In genomic region chr8:122960323-122960722, GRCm38 (mm10) we compare ENCODE assay signal across 30 mouse cellular contexts.
DNase-seq lines count a peak whose midpoint lies in the region; ATAC-seq and TF ChIP-seq lines count a peak whose summit lies in the region.
"Had no signal": no experiment of that assay in that cellular context is flagged by ENCODE, and none has a peak within 500 bp of the region (broad histone marks: within the 10 kb centered on the region; RNA-seq: fewer than 3 reads in every experiment).

No protein-coding gene starts in this region.

- no peak for TF ChIP-seq CTCF in layer of hippocampus, adult 2 months (conservative IDR thresholded peaks at IDR 0.05)
- no peak for TF ChIP-seq CTCF in MEL (IDR thresholded peaks at IDR 0.05 in 2 of 3, conservative IDR thresholded peaks at IDR 0.05 in 1 of 3; ENCODE audit: control insufficient read depth in 1 of 3, insufficient read depth in 1 of 3, low read depth in 2 of 3, low read length in 3 of 3, poor library complexity in 1 of 3, severe bottlenecking in 1 of 3)

- peak overlapping the region; percentile 39; the same call in 1 of the 2 replicates for H3K27ac ChIP-seq in layer of hippocampus, adult 2 months
- H3K27ac ChIP-seq in MEL (ENCODE audit: control insufficient read depth, low read depth, low read length) = peak overlapping the region; percentile 48
- H3K27ac ChIP-seq in liver, embryonic 15.5 days (replicated peaks) = 0 out of 2 replicates have a peak overlapping the region, but pooled peaks have one; percentile 41
- H3K27ac ChIP-seq: embryonic facial prominence, embryonic 10.5 days; embryonic facial prominence, embryonic 15.5 days; forebrain, embryonic 12.5 days; hindbrain, embryonic 10.5 days; limb, embryonic 10.5 days; limb, embryonic 15.5 days; macrophage; neural tube, embryonic 12.5 days had no signal

- H3K9ac ChIP-seq in MEL (ENCODE audit: control insufficient read depth, low read depth, low read length, poor library complexity, severe bottlenecking) = no peak overlapping the region
- no peak overlapping the region for H3K9ac ChIP-seq in liver, embryonic 15.5 days
- H3K9ac ChIP-seq: embryonic facial prominence, embryonic 15.5 days; forebrain, embryonic 12.5 days; forebrain, postnatal 0 days; limb, embryonic 15.5 days; neural tube, embryonic 12.5 days had no signal

- H3K4me2 ChIP-seq in liver, embryonic 15.5 days = no peak overlapping the region
- H3K4me2 ChIP-seq: embryonic facial prominence, embryonic 15.5 days; forebrain, embryonic 12.5 days; limb, embryonic 15.5 days; neural tube, embryonic 12.5 days had no signal

- ATAC-seq in liver, embryonic 15.5 days (ENCODE audit: insufficient read depth) = no peak
- ATAC-seq in CD4-positive, CD25-positive, alpha-beta regulatory T cell, adult 4 months = no peak
- ATAC-seq: activated CD4-positive, CD25-positive, alpha-beta regulatory T cell, adult 4 months; forebrain, postnatal 0 days; hindbrain, embryonic 16.5 days; midbrain, embryonic 16.5 days had no signal

- no peaks in the 10 kb centered on the region for H3K9me3 ChIP-seq in MEL (replicated peaks; ENCODE audit: insufficient read depth, low read length)
- H3K9me3 ChIP-seq in liver, embryonic 15.5 days (replicated peaks) = no peaks in the 10 kb centered on the region
- H3K9me3 ChIP-seq: embryonic facial prominence, embryonic 10.5 days; embryonic facial prominence, embryonic 15.5 days; forebrain, embryonic 12.5 days; hindbrain, embryonic 10.5 days; limb, embryonic 10.5 days; limb, embryonic 15.5 days; neural tube, embryonic 12.5 days had no signal

- WGBS in large intestine, adult 2 months = 26% methylated on average over 5 of the region's 5 CpGs
- 65% methylated on average over 5 of the region's 5 CpGs for WGBS in liver, embryonic 15.5 days (ENCODE audit: insufficient replicate concordance)

- H3K79me2 ChIP-seq in MEL (ENCODE audit: control insufficient read depth, insufficient read depth, low read length, poor library complexity) = peaks cover 81% of the 10 kb centered on the region

- peaks cover 7 to 70% of the 10 kb centered on the region in 2 experiments for H3K36me3 ChIP-seq in MEL (ENCODE audit: control insufficient read depth in 1 of 2, insufficient read depth in 2 of 2, low read length in 2 of 2)
- H3K36me3 ChIP-seq in liver, embryonic 15.5 days (replicated peaks) = no peaks in the 10 kb centered on the region
- H3K36me3 ChIP-seq: embryonic facial prominence, embryonic 15.5 days; forebrain, embryonic 12.5 days; neural tube, embryonic 12.5 days had no signal

- no peaks in the 10 kb centered on the region for H3K27me3 ChIP-seq in MEL (ENCODE audit: control insufficient read depth in 1 of 2, insufficient read depth in 2 of 2, low read length in 2 of 2)
- H3K27me3 ChIP-seq in liver, embryonic 15.5 days = no peaks in the 10 kb centered on the region
- H3K27me3 ChIP-seq: embryonic facial prominence, embryonic 15.5 days; forebrain, embryonic 12.5 days; limb, embryonic 15.5 days; neural tube, embryonic 12.5 days had no signal

- no peak for DNase-seq in layer of hippocampus, adult 2 months (ENCODE audit: low spot score in 2 of 2)
- no peak for DNase-seq in layer of hippocampus, adult 8-10 months (ENCODE audit: low spot score in 2 of 2)
- DNase-seq in MEL (ENCODE audit: low read depth, low spot score) = no peak
- peak; percentile 92 for DNase-seq in large intestine, adult 2 months (ENCODE audit: low read depth, low spot score)
- DNase-seq in thymus, postnatal 0 days (ENCODE audit: low spot score) = no peak
- no peak for DNase-seq in kidney, adult 9 months
- DNase-seq: adrenal gland, adult 2 months; cerebellum, adult 2 months; cerebellum, postnatal 14 days; forebrain, postnatal 0 days; gastrocnemius, postnatal 10 days; heart, postnatal 14 days; kidney, adult 18-20 months; layer of hippocampus, adult 9-11 months; right cerebral cortex, postnatal 4 days; thymus, adult 18-20 months; thymus, postnatal 36 days had no signal

- TF ChIP-seq POLR2A in MEL (IDR thresholded peaks at IDR 0.05; ENCODE audit: control insufficient read depth in 1 of 2, insufficient read depth in 1 of 2, low read depth in 1 of 2, low read length in 2 of 2, poor library complexity in 1 of 2) = no peak

- TF ChIP-seq RAD21 in MEL (IDR thresholded peaks at IDR 0.05; ENCODE audit: low read depth, low read length) = no peak

- no peak overlapping the region for H3K4me3 ChIP-seq in layer of hippocampus, adult 2 months
- H3K4me3 ChIP-seq in MEL (ENCODE audit: control insufficient read depth in 1 of 2, insufficient read depth in 1 of 2, low read depth in 2 of 2, low read length in 2 of 2) = no peak overlapping the region
- no peak overlapping the region for H3K4me3 ChIP-seq in liver, embryonic 15.5 days (replicated peaks)
- H3K4me3 ChIP-seq: embryonic facial prominence, embryonic 10.5 days; embryonic facial prominence, embryonic 15.5 days; forebrain, embryonic 12.5 days; hindbrain, embryonic 10.5 days; limb, embryonic 10.5 days; limb, embryonic 15.5 days; neural tube, embryonic 12.5 days had no signal

- no peak for TF ChIP-seq EP300 in MEL (IDR thresholded peaks at IDR 0.05; ENCODE audit: low read depth in 1 of 2, low read length in 2 of 2)

- peaks cover 46 to 50% of the 10 kb centered on the region in 2 experiments for H3K4me1 ChIP-seq in MEL (ENCODE audit: control insufficient read depth in 1 of 2, insufficient read depth in 2 of 2, low read length in 2 of 2)
- peaks cover 83% of the 10 kb centered on the region for H3K4me1 ChIP-seq in liver, embryonic 15.5 days (replicated peaks)

TF ChIP-seq in MEL, 35 proteins besides CTCF, POLR2A, EP300 and RAD21:
- TF ChIP-seq POLR2AphosphoS5 (IDR thresholded peaks at IDR 0.05; ENCODE audit: borderline replicate concordance, low read depth, low read length) (no peak), MEF2A (IDR thresholded peaks at IDR 0.05; ENCODE audit: extremely low read depth, insufficient replicate concordance, low read depth, low read length, poor library complexity, severe bottlenecking) (no peak), SMC3 (IDR thresholded peaks at IDR 0.05; ENCODE audit: low read depth, low read length) (no peak), ZNF384 (IDR thresholded peaks at IDR 0.05; ENCODE audit: low read depth, low read length) (no peak), NELFE (IDR thresholded peaks at IDR 0.05; ENCODE audit: low read depth, low read length) (no peak), E2F4 (IDR thresholded peaks at IDR 0.05; ENCODE audit: borderline replicate concordance, low read depth, low read length) (no peak), MAZ (IDR thresholded peaks at IDR 0.05; ENCODE audit: low read depth, low read length) (no peak), JUND (IDR thresholded peaks at IDR 0.05; ENCODE audit: low read depth, low read length) (no peak), KAT2A (conservative IDR thresholded peaks at IDR 0.05; ENCODE audit: low read depth, low read length) (no peak), GABPA (IDR thresholded peaks at IDR 0.05; ENCODE audit: low read depth, low read length) (no peak), UBTF (IDR thresholded peaks at IDR 0.05; ENCODE audit: borderline replicate concordance, insufficient read depth, low read depth, low read length) (no peak), RCOR1 (IDR thresholded peaks at IDR 0.05; ENCODE audit: low read depth, low read length) (no peak), ELF1 (IDR thresholded peaks at IDR 0.05; ENCODE audit: low read depth, low read length) (no peak), ETS1 (IDR thresholded peaks at IDR 0.05; ENCODE audit: low read depth, low read length) (no peak), CHD2 (IDR thresholded peaks at IDR 0.05; ENCODE audit: low read length) (no peak), NRF1 (IDR thresholded peaks at IDR 0.05; ENCODE audit: insufficient read depth, low read depth, low read length, poor library complexity, severe bottlenecking) (no peak), HCFC1 (IDR thresholded peaks at IDR 0.05; ENCODE audit: low read depth, low read length) (no peak)
